Mouse (Mus musculus) macrophage (primary cell): ENCODE data around the gene Svop. TPM values are rescaled to one million over a fixed set of nuclear protein-coding genes. Genes with fewer than 3 reads are reported as not detected.

Experiments used
- H3K27ac ChIP-seq: fragments of 350-480 bp; formaldehyde crosslinking; 2 replicates; pipeline ENCODE4 v1.9.0; 2021
- H3K36me3 ChIP-seq: fragments of 350-480 bp; formaldehyde crosslinking; 2 replicates; pipeline ENCODE4 v1.9.0; 2021; ENCODE audit errors: inconsistent target
- H3K4me3 ChIP-seq: fragments of 350-480 bp; formaldehyde crosslinking; 2 replicates; pipeline ENCODE4 v1.9.0; 2021; ENCODE audit errors: inconsistent target
- H3K79me2 ChIP-seq: fragments of 350-480 bp; formaldehyde crosslinking; 2 replicates; pipeline ENCODE4 v1.9.0; 2021; ENCODE audit errors: inconsistent target
- WGBS: methylation state at CpG from one replicate; pipeline ENCODE4 v1.1.7; 2026; ENCODE audit warnings: inconsistent platforms; ENCODE audit not compliant: missing documents; 5-methylcytosine and 5-hydroxymethylcytosine counted together
- polyA plus RNA-seq: library from polyadenylated mRNA; stranded (reverse); fragments of 250-400 nt; gene quantifications from 3 replicates; pipeline ENCODE4 v1.2.4, GENCODE M21; 2018; ENCODE audit warnings: inconsistent platforms

Gene Svop
- polyA plus RNA-seq, 1 experiment from 2014 or later = not detected

DNA sequence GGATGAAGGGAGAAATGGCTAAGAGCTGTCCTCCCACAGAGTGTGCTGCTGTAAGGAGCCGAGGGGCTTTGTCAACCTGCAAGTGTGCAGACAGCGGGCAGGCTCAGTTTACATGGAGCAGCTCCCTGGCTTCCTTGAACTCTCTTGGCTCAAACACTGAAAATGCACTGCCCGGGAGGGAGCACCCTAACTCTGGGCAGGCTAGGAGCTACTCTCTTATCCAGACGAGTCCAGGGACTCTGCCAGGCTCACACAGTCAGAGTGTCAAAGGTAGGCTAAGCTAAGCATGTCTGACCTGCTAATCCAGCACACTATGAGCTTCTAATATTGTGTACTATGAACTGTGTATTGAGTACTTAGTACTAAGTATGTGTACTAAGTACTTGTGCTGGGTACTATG, 84.4 kb downstream of the Svop start:
- Histone ChIP-seq H3K4me3 (no peak overlapping the region), H3K27ac (no peak overlapping the region), H3K36me3 (no peaks in the 10 kb centered on the region), H3K79me2 (no peaks in the 10 kb centered on the region)
- WGBS = 91% methylated on average over 4 of the region's 4 CpGs

DNA sequence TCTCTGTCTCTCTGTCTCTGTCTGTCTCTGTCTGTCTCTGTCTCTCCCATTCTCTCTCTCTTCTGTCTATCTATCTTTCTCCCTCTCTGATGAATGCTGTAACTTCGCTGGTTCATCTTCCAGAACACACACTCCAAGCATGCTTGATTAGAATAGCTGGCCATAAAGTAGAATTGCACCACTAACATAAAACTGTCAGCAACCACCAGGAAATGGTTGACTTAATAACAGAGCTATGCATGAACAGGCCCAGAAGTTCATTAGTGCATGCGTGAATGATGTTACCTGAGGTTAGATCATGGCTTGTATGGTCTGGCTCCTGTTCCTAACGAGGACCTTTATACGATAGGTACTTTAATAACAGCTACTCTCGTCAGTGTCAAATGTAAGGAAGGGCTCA, 86.3 kb downstream of the Svop start:
- no peak overlapping the region for H3K27ac ChIP-seq
- H3K4me3 ChIP-seq = no peak overlapping the region
- WGBS = 88% methylated on average over 5 of the region's 5 CpGs
- H3K36me3 ChIP-seq = no peaks in the 10 kb centered on the region
- no peaks in the 10 kb centered on the region for H3K79me2 ChIP-seq

DNA sequence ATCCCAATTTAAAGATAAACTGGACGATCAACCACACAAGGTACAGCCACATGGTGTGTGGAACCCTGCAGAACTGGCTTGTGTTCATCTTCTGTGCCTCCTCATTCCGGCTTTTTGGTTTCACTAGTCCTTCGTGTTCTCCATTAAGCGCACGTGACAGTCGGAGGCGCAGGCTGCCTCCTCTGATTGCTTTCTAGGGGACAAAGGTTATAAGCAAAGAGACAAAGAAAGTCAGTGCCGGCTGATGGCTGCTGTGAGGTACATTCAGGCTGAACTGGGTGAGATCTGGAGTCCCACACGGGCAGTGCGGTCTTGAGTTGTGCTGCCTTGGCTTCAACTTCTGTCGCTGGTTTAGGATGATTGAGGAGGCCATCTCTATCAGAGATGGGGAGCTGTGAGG, 86.8 kb downstream of the Svop start:
- H3K79me2 ChIP-seq = no peaks in the 10 kb centered on the region
- H3K27ac ChIP-seq = no peak overlapping the region
- WGBS = 95% methylated on average over 11 of the region's 11 CpGs
- H3K36me3 ChIP-seq = no peaks in the 10 kb centered on the region
- no peak overlapping the region for H3K4me3 ChIP-seq

DNA sequence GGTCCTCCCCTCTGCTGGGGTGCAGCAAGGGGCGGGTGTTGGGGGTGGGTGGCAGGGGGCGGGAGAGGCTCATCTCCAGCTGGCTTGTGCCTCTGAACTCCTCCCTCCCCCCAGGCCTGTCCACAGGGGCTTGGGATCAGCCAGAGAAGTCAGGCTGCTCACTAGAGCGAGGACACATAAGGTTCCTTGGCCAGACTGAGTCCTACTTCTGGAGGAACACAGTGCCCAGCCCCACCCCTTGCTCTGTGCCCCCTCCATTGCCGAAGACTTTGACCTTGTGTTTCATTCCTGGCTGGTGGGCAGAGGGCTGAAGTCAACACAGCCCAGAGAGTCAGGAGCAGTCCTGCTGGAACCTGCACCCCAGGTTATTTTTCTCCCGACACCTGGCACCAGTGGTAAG, 87.8 kb downstream of the Svop start, which contains the start of gene Dao:
Gene Dao (plus strand): TSS at position 162 of the 400 bp plus-strand sequence.
- no peak within 1 kb of the TSS for H3K4me3 ChIP-seq
- no peaks in the 10 kb centered on the region for H3K36me3 ChIP-seq
- no peak within 1 kb of the TSS for H3K27ac ChIP-seq
- 95% methylated on average over 4 of the region's 5 CpGs for WGBS
- no peaks in the 10 kb centered on the region for H3K79me2 ChIP-seq

DNA sequence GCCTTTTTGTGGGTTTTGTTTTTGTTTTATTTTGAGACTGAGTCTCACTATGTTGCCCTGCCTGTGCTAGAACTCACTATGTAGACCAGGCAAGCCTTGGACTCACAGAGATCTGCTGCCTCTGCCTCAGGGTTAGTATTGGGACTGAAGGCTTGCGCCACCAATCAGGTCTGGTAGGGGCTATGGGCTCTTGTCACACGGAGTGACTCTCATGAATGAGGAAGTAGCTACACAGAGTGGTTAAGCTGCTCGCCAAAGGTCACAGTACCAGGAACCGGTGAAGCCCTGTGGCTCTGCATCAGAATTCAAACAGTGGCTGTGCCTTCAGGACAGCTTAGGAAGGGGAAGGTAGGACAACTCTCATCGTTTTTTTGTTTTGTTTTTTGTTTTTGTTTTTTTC, 92.0 kb downstream of the Svop start:
- H3K79me2 ChIP-seq = no peaks in the 10 kb centered on the region
- H3K36me3 ChIP-seq = no peaks in the 10 kb centered on the region
- WGBS = 15% methylated on average over 5 of the region's 5 CpGs
- no peak overlapping the region for H3K4me3 ChIP-seq
- no peak overlapping the region for H3K27ac ChIP-seq

DNA sequence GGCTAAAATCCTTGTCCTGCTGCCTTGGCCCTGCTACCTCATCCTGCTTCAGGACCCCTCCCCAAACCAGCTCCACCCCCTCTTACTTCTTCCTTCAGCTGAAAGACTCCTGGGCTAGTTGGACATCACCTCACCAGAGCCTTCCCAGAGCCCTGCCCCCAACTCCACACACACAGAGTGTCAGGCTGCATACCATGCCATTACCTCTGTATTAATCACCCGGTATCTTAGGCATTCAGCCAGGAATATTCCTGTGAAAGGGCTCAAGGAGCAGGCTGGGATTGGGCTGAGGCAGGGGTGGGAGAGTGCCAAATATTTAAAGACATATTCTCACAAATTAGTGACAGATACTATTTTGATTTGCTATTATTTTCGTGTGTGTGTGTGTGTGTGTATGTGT, 94.9 kb downstream of the Svop start:
- Histone ChIP-seq H3K79me2 (peaks cover 11% of the 10 kb centered on the region), H3K27ac (no peak overlapping the region), H3K36me3 (no peaks in the 10 kb centered on the region), H3K4me3 (no peak overlapping the region)
- WGBS = 96% methylated on average over 2 of the region's 2 CpGs

DNA sequence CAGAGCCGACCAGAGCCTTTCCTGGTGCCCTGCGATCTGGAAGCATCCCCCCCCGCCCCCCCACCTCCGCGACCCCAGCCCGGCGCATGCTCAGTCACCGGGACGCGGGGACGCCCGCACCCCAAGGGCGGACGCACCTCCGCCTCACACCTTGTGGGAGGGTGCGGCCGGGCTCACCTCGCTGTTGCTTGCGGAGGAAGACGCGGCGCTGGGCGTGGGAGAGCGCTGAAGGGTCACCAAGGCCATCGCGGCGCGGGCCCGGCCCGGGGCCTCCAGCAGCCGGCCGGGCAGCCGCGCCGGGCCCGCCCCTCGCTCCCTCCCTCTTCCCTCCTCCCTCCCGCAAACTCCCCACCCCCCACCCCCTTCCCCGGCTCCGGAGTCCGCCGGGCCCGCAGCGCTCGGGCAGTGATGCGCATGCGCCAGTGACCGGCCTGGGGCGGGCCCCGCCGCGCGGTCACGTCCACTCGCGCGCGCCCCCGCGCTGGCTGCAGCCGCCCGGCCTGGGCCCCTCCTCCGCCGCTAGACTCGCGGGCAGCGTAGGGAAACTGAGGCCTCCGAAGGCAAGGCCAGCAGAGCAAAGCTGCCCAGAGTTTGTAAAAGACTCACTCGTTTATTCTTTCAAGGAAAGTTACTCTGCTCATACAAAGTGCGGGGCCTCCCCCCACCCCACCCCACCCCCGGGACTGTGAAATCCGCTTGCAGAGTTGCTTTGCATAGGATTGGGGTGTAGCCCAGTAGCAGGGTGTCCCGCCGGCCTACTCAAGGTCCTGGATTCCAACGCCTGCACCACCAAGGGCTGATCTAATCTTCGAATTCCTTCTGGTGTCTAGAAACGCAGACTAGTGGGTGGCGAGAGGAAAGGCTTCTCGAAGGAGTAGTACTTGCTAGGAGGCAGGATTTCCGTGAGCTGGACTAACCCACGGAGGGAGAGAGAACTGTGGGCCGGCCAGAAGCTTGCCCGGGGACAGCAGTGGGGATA, 97.6 kb downstream of the Svop start, which contains the start of gene Ssh1:
Gene Ssh1 (minus strand): TSS at position 408 of the 979 bp plus-strand sequence.
- Histone ChIP-seq H3K79me2 (peaks cover 38% of the 10 kb centered on the region), H3K36me3 (peaks cover 9% of the 10 kb centered on the region; the same call in 1 of the 2 replicates), H3K4me3 (peak within 1 kb of the TSS; percentile 54), H3K27ac (peak within 1 kb of the TSS; percentile 56)
- WGBS = 2% methylated on average over 71 of the region's 83 CpGs

DNA sequence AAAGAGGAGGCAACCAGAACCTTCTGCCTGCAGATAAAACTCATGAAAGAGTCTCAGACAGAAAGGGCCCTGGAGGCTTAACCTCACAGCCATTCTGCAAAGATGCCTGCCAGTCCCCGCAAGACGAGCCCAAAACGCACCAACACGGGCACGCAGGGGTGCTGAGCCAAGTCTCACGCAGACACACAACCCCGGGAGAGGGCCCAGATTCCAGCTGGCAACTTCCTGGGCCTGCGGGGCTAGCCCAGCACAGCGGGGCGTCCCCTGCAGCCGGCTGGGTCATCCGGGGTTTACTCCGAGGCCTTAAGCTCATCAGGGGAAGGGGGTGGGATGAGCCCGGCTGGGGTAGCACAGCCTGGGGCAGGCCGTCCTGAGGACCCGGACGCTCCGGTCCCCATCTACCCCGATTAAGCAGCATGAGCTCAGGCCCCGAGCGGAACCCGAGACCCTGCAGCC, 98.3 kb downstream of the Svop start:
- peak overlapping the region; percentile 56 for H3K27ac ChIP-seq
- peaks cover 9% of the 10 kb centered on the region; the same call in 1 of the 2 replicates for H3K36me3 ChIP-seq
- under 1% methylated on average over 22 of the region's 22 CpGs for WGBS
- peak overlapping the region; percentile 54 for H3K4me3 ChIP-seq
- peaks cover 39% of the 10 kb centered on the region for H3K79me2 ChIP-seq

DNA sequence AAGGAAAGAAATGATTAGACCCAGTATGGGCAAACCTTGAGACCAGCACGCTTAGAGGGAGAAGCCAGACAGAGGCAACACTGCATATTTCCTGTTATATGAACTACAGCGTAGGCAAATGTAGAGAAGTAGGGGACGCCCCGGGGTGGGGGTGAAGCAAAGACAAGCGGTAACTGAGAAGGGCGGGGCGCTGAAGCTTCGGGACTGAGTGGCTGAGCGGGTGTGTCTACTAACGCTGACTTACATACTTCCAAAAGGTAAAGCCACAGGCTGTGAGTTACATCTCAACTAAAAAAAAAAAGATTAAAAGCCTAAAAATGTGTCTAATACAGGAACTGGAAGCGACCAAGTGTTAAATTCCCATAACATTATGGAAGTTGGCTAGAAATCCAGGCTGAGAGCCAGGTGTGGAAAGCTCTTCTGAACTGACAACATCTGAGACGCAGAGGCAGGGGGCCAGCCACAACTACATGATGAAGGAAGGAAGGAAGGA, 99.0 kb downstream of the Svop start:
- Histone ChIP-seq H3K79me2 (peaks cover 39% of the 10 kb centered on the region), H3K27ac (peak overlapping the region; percentile 56), H3K4me3 (peak overlapping the region; percentile 54), H3K36me3 (peaks cover 9% of the 10 kb centered on the region; the same call in 1 of the 2 replicates)
- under 1% methylated on average over 12 of the region's 12 CpGs for WGBS

DNA sequence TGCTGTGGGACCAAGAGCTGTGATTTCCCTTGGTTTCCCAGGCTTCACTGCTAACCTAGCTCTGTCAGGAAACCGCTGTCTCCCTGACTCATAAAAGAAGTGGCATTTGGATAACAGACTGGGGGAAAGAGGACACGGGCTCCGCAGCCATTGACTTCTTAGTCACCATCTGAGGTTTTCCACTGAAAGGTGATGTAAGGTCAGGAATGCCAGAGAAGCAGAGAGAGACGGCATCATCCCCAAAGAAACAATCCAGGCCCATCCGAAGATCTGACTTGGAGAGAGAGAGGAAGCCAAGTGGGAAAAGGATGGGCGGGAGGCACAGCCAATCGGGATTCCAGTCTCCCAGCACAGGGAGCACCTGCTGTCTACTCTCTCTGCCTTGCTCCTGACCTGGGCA, 100.2 kb downstream of the Svop start:
- Histone ChIP-seq H3K27ac (no peak overlapping the region), H3K36me3 (peaks cover 9% of the 10 kb centered on the region; the same call in 1 of the 2 replicates)
- 86% methylated on average over 7 of the region's 7 CpGs for WGBS

DNA sequence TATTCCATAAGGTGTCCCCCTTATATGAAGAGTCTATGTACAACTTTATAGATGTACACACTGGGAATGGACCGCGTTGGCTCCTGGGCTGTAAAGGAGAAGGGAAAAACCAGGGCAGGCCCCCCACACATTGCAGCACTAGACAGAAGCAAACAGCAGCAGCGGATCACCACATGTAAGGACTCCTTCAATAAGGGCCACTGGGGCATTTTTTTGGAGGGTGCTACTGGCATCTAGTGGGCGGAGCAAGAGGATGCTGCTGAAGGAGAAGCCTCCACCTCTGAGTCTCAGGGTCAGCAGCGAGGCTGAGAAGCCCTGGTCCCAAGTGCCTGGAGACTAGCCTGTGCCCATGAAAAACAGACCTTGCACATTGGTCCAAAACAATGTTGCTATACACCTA, 100.8 kb downstream of the Svop start:
- Histone ChIP-seq H3K4me3 (no peak overlapping the region), H3K36me3 (peaks cover 9% of the 10 kb centered on the region; the same call in 1 of the 2 replicates), H3K79me2 (peaks cover 39% of the 10 kb centered on the region), H3K27ac (no peak overlapping the region)
- WGBS = 91% methylated on average over 4 of the region's 5 CpGs

More for the DNA sequence above, 100.2 kb downstream of the Svop start:
- H3K4me3 ChIP-seq = no peak overlapping the region
- H3K79me2 ChIP-seq = peaks cover 39% of the 10 kb centered on the region

DNA sequence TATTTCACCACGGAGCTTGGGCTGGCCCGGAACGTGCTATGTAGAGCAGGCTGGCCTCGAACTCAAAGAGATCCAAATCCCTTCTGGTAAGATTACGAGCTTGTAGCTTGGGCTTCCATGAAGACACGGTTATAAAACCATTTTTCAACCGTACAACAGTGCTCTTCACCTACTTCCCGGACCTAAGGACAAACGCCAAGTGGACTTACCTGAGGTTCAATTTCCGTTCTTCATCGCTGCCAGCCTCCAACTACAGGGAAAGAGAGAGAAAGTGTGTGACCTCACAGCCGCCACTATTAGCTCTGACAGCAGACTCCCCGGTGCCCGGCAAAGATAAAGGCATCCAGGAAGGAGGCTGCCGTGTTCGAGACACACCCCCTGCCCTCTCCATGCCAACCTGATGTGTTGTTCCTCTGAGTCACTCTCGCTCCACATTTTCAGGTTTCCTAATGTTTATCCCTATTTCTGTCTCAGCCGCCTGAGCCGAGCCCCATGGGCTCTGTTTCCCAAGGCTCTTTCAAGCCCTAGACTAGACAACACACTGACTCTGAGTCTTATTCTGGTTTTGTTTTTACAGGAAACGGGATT, 101.8 kb downstream of the Svop start:
- Histone ChIP-seq H3K79me2 (peaks cover 44% of the 10 kb centered on the region), H3K27ac (no peak overlapping the region), H3K36me3 (peaks cover 11% of the 10 kb centered on the region; the same call in 1 of the 2 replicates), H3K4me3 (no peak overlapping the region)
- WGBS = 98% methylated on average over 20 of the region's 20 CpGs

DNA sequence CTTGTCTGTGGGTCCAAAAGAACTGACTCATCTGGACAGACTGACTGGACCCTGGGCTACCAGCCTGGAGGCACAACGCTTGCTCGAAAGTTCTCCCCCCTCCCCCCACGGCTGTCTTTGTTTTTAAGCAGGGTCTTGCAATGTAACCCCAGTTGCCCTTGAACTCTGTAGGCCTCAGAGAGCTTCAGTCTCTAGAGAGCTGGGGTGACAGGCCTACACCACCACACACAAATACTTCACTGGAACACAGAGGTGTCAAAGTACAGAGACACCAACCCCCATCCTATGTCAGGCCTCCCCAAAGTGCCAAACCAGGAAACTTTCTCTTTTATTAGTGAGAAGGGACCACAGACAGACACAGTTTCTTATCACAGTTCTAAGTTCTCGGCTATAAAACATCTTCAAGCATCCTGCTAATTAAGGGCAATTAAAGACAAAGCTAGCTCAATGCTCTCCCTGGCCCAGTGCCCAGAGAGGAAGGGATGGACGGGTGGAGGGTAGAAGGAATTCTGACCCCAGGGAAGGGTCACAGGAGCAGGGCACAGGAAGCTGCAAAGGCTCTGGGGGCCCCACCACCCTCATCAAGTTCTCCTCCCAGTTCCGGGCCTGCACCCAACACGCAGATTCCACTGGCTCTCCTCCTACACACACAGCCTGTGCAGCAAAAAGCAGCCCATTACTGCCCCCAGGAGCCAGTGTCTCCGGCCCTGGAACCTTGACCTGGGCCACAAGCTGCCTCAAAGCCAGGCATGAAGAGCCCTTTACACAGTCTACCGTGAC, 105.0 kb downstream of the Svop start:
- Histone ChIP-seq H3K36me3 (peaks cover 18% of the 10 kb centered on the region; the same call in 1 of the 2 replicates), H3K4me3 (no peak overlapping the region), H3K27ac (no peak overlapping the region), H3K79me2 (peaks cover 60% of the 10 kb centered on the region)
- 77% methylated on average over 9 of the region's 9 CpGs for WGBS

DNA sequence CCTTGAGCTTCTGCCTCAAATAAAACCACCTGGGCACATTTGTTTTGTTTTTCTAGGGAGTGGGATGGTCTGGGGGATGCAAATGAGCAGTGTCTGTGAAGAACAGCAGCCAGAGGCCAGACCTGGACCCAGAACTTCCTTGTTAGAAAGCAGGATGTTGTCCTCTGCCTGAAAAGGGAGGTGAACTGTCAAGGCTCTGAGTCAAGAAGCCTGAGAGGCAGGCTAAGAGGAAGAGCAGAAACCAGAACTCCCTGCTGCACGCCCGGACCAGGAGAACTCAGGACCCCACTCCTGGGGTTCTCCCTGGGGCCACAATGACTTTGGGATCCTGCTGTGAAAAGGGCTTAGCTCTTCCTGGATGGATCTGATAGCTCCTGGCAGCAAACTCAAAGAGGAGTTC, 105.6 kb downstream of the Svop start:
- no CpG with 5 or more reads among the region's 2 CpGs for WGBS
- peaks cover 18% of the 10 kb centered on the region; the same call in 1 of the 2 replicates for H3K36me3 ChIP-seq
- no peak overlapping the region for H3K27ac ChIP-seq
- no peak overlapping the region for H3K4me3 ChIP-seq
- H3K79me2 ChIP-seq = peaks cover 60% of the 10 kb centered on the region
